Mouse (Mus musculus) left cerebral cortex, adult 11 months (tissue): ENCODE measurements around the gene Zfp943.
A peak's percentile ranks its signal among the peaks of the same experiment; 100 is the strongest.
"Not testable (repeated sequence)": the region's sequence is repeated elsewhere in the genome, so short reads cannot be mapped to it uniquely, and the experiment has no call there.

Source experiments
- DNase-seq: peaks from one replicate; pipeline ENCODE4 v3.0.0; 2022; ENCODE audit warnings: low spot score

Zfp943 gene

GRCm38 (mm10) chr17:21962107-21962907 lies at the start of gene Zfp943, which contains the start of gene Zfp942:
Gene Zfp943, plus strand, starts transcription at chr17:21962552.
Gene Zfp942, minus strand, starts transcription at chr17:21962464.
- DNase-seq: peak; percentile 50

GRCm38 (mm10) chr17:21963302-21963701 lies 950 bp downstream of the Zfp943 start:
- no peak for DNase-seq

DNA sequence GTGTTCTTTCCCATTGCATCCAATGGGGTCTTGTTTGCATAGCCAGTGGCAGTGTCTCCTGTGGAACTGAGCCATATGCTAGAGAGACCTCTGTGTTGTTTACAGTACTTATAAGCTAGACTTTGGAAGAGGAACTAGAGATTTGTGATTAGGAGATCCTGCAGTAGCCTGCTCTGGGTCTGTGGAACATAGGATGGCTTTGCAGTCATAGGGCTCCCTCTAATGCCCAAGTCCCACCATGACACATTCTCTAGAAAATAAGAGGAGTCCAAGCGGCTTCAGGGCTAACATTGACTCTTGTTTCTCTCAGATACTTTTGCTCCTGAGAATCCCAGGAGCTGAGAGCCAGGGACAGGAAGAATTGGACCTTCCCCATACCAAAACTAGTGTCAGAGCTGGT lies 73.2 kb downstream of the Zfp943 start:
- not testable (repeated sequence) for DNase-seq

DNA sequence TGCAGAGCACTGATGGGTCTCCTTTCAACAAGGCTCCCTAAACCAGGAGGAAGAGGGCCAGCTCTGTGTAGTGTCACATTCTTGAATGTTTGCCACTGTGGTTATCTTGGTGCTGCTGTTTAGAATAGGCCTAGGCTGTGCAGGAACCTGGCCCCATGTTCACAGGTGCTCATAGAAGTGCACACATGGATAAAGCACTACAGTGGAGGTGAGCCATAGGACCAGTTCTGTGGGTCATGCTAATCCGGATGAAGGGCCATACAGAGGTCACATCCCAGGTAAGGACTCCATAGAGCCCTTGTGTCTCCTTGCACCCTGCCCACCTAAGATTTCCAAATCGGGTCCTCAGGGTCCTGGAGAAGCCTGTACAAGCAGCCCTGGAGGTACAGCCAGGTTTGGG lies 87.1 kb downstream of the Zfp943 start:
- DNase-seq: no peak

- DNase-seq: no peak
These were observed 90.9 kb downstream of the Zfp943 start for GRCm38 (mm10) chr17:22053211-22053610.

DNA sequence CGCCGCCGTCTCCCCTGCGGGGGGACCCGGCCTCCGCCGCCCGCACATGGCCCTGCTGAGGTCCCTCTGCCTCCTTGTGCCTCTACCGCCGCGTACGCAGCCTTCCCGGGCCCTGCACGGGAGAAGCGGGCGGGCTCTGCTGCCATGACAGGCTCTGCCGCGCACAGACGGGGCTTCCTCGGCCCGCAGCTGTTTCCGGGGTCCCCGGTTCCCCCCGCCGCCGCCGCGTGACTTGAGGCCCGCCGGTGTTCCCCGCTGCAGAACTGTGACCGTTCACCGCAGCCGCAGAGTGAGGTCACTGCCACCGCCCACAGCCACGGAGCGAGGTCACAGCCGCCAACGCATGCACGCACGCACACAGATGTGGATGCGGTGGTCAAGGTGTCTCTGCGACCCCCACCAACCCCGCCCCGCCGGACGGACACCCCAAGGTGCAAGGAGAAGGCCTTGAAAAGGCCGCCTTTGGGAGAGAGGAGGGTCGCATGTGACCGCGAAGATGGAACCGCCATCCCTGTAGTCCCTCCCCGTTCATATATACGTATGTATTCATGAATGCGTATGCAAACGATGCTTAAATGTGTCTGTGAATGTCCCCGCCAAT lies 118.8 kb downstream of the Zfp943 start:
- peak; percentile 37 for DNase-seq

GRCm38 (mm10) chr17:22083224-22083623 lies 120.9 kb downstream of the Zfp943 start:
- peak; percentile 5 for DNase-seq

DNA sequence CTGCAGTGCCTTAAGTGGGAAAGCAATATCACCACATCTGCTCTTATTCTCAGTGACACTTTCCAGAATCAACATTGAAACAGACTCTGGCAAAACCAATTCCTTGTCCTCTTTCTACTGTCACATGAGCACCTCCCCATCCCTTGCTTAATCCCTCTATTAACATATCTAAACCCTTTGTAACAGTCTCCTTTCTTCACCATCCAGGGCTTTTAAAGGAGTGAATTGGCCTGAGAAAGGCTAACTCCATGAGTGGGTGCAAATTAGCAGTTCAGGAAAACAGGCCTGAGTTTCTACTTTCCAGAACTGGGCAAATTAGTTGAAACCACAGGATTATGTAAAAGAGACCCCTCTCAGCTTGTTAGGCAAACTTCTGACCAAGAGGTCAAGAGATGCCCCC lies 156.4 kb downstream of the Zfp943 start:
- no peak for DNase-seq
